Mouse (Mus musculus) layer of hippocampus, adult 11-12 months (tissue): ENCODE measurements around the gene Kcnmb3.
"Not testable (repeated sequence)": the region's sequence is repeated elsewhere in the genome, so short reads cannot be mapped to it uniquely, and the experiment has no call there.

Experiments used
- DNase-seq: peaks from one replicate; pipeline ENCODE4 v3.0.0; 2022; ENCODE audit warnings: low spot score

Kcnmb3 gene

GRCm38 (mm10) chr3:32430394-32430793, 61.6 kb downstream of the Kcnmb3 start:
- DNase-seq = no peak

DNA sequence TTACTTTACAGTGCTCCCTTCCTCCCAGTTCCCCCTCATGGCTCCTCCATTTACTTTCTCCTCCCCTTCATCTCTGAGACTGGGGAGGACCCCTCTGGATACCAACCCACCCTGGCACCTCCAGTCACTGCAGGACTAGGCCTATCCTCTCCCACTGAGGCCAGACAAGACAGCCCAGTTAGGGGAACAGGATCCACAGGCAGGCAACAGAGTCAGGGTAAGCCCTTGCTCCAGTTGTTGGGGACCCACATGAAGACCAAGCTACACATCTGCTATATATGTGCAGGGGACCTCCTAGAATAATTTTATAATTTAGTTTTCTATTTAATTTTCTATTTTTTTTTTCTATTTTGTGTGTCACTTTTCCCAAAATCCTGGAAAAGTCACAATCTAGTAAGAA, 62.7 kb downstream of the Kcnmb3 start:
- DNase-seq = not testable (repeated sequence)

DNA sequence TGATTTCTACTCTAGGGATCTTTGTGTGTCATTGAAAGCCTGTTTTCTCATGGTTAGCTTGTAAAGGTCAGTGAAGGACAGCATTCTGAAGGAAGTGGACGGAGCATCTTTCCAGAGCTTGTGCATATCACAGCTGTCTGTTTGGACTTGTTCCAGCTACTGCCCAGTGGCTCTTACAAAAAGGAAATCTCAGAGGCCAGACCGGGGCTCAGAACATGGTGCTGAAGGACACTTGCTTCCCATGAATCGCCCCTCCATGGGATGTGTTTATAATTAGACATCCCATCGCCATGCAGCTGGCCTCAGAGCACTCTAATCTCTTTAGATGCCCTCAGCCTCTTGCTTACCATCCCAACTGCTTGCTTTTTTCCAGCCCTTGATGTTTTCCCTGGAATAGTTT, 63.1 kb downstream of the Kcnmb3 start:
- no peak for DNase-seq

- no peak for DNase-seq
Measured at GRCm38 (mm10) chr3:32428361-32428760, 63.7 kb downstream of the Kcnmb3 start.

DNA sequence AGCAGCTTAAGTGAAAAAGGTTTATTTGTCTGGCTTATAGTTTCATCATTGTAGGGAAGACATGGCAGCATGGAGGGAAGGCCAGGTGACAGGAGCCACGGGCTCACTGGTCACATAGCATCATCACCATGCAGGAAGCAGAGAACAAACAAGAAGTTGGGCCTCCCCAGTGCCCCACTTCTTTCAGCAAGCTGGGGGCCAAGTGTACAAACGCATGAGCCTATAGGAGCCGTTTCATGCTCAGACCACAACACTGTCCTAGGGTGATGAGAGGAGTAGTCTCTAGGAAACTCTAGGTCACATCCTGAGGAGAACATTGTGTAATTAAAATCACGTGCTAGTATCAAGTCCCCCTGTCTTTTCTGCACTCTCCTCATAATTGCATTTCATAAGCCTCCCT, 64.3 kb downstream of the Kcnmb3 start:
- DNase-seq = no peak
